Mouse (Mus musculus): ENCODE measurements around the gene Ak8. TPM values are rescaled to one million over a fixed set of nuclear protein-coding genes. Genes with fewer than 3 reads are reported as not detected.
A peak's percentile ranks its signal among the peaks of the same experiment; 100 is the strongest.

Ak8 gene
- polyA plus RNA-seq, 1 experiment from 2014 or later = 1.3 TPM

DNA sequence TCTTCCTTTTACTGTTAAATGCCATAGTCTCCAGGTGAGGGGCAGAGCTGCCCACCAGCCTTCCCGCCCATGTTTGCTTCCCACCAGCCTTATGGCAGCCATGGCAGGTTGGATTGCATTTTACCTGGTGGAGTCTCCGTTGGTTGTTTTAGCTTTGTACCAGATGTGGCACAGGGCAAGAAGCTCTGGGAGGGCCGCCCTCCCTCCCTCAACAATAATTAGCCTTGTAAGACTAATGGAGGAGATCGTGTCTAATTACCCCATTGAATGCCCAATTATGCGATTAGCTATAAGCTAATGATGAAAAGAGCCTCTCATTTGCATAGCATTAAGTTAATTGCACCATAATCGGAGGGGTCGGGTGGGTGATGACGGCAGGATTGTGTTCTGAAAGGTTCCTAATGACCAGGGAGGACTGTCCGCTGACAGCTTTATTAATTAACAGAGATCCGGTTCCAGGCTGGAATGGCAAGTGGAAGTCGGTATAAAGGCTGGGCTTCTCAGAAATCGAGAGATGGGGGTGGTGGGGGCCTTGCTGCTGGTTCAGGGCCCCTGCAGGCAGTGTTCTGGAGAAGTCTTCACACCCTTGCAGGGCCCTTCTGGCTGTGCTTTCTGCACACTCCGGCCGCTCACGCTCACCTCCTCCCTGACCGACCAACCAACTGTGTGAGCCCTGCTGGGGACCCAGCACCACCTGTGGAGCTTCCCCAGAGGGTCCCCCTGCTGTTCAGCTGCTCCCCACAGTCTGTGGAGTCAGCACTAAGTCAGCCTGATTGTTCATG, 80.2 kb downstream of the Ak8 start:
- Histone ChIP-seq H3K4me2 (ENCODE audit: low read length) (no peak overlapping the region), H3K9me3 (replicated peaks; ENCODE audit: low read length) (no peaks in the 10 kb centered on the region), H3K9ac (ENCODE audit: low read depth, low read length) (no peak overlapping the region), H3K36me3 (ENCODE audit: insufficient read depth, low read length) (no peaks in the 10 kb centered on the region), H3K27me3 (ENCODE audit: insufficient read depth, low read length) (no peaks in the 10 kb centered on the region), H3K4me1 (replicated peaks; ENCODE audit: insufficient read depth, low read length) (no peaks in the 10 kb centered on the region), H3K27ac (no peak overlapping the region), H3K4me3 (replicated peaks; ENCODE audit: low read depth, low read length) (no peak overlapping the region)
- 39% methylated on average over 16 of the region's 16 CpGs for WGBS
- ATAC-seq (replicated peaks; ENCODE audit: low FRiP score, low read depth) = no peak
- no peak for DNase-seq (ENCODE audit: low spot score)
- TF ChIP-seq CTCF (IDR thresholded peaks at IDR 0.05; ENCODE audit: low read depth) = no peak

DNA sequence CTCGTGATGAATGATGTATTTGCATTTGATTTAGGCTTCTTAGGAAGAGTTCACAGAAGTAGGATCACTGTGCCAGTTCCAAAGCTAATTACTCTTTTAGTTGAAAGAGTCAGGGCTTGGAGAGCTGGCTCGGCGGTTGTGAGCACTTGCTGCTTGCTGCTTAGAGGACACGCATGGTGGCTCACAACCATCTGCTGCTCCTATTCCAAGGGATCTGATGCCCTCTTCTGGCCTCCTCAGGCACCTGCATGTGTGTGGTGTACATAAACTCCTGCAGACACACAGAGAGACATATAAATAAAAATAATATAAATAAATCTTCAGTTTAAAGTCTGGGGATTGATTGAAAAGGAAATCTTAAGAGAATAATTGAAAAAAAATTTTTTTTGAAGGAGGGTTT, 81.3 kb downstream of the Ak8 start:
- 95% methylated on average over 4 of the region's 4 CpGs for WGBS
- DNase-seq (ENCODE audit: low spot score) (no peak), ATAC-seq (replicated peaks; ENCODE audit: low FRiP score, low read depth) (no peak)
- Histone ChIP-seq H3K27ac (no peak overlapping the region), H3K4me2 (ENCODE audit: low read length) (no peak overlapping the region), H3K27me3 (ENCODE audit: insufficient read depth, low read length) (no peaks in the 10 kb centered on the region), H3K4me1 (replicated peaks; ENCODE audit: insufficient read depth, low read length) (no peaks in the 10 kb centered on the region), H3K4me3 (replicated peaks; ENCODE audit: low read depth, low read length) (no peak overlapping the region), H3K36me3 (ENCODE audit: insufficient read depth, low read length) (no peaks in the 10 kb centered on the region), H3K9ac (ENCODE audit: low read depth, low read length) (no peak overlapping the region), H3K9me3 (replicated peaks; ENCODE audit: low read length) (no peaks in the 10 kb centered on the region)
- no peak for TF ChIP-seq CTCF (IDR thresholded peaks at IDR 0.05; ENCODE audit: low read depth)

DNA sequence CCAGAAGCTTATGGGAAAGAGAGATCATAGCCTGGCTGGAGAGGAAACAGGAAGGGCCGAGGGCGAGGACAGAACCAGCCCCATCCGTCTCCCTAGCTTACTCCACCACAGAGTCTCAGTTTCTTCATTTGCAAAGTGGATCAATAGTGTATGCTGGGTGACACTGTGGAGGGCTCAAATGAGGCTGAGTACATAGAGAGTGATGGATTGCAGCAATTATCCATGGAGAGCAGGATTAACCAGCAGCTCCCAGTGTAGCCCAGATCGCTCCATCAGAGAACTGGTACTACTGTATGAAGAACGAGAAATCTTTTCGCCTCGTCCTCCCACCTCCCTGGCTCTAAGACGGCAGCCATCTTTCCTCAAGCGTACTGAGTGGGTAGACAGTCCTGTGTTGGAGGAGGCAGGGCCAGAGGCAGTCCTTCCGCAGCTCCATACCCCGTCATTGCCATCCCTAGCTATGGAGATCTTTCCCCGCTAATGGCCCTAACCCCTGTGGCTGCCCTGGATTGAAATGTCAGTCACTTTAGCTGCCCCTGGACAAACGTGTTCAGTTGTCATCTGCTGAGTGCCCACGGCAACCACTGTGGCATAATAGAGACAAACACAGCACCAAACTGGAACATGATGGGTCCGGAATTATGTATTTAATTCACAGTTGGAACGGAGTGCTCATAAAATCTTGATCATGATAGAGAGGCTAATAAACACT, 86.5 kb downstream of the Ak8 start:
- no peak for ATAC-seq (replicated peaks; ENCODE audit: low FRiP score, low read depth)

DNA sequence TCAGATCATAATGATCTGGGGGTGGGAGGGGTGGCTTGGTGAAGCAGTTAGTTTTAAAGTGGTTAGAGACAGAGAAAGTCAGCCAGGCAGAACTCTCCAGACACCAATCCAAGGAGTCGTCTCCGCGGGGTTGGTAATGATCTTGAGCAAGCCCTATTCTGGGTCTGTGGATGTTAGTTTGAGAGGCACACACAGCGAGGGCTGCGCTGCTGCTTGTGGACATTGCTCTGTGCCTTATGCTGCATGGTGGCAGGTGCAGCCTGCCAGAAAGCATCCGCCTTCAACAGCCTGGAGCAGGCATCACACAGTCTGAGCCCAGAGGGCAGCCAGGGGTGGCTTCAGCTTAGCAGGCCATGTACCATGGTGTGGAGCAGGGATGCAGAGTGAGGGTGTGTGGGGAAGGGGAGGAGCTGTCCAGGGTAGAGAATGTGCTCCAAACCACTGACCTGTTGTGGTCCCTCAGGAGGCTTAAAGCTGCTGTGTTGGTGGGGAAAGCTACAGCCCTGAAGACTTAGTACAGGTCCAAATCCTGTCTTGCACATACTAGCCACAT, 87.2 kb downstream of the Ak8 start:
- 55% methylated on average over 6 of the region's 6 CpGs for WGBS
- DNase-seq (ENCODE audit: low spot score) (no peak), ATAC-seq (replicated peaks; ENCODE audit: low FRiP score, low read depth) (no peak)
- Histone ChIP-seq H3K27me3 (ENCODE audit: insufficient read depth, low read length) (no peaks in the 10 kb centered on the region), H3K4me3 (replicated peaks; ENCODE audit: low read depth, low read length) (no peak overlapping the region), H3K4me2 (ENCODE audit: low read length) (no peak overlapping the region), H3K9ac (ENCODE audit: low read depth, low read length) (no peak overlapping the region), H3K27ac (no peak overlapping the region), H3K36me3 (ENCODE audit: insufficient read depth, low read length) (no peaks in the 10 kb centered on the region), H3K4me1 (replicated peaks; ENCODE audit: insufficient read depth, low read length) (no peaks in the 10 kb centered on the region), H3K9me3 (replicated peaks; ENCODE audit: low read length) (no peaks in the 10 kb centered on the region)
- no peak for TF ChIP-seq CTCF (IDR thresholded peaks at IDR 0.05; ENCODE audit: low read depth)

More for the DNA sequence above, 86.5 kb downstream of the Ak8 start:
- Histone ChIP-seq H3K4me2 (ENCODE audit: low read length) (no peak overlapping the region), H3K27me3 (ENCODE audit: insufficient read depth, low read length) (no peaks in the 10 kb centered on the region), H3K9me3 (replicated peaks; ENCODE audit: low read length) (no peaks in the 10 kb centered on the region), H3K36me3 (ENCODE audit: insufficient read depth, low read length) (no peaks in the 10 kb centered on the region), H3K27ac (no peak overlapping the region), H3K4me3 (replicated peaks; ENCODE audit: low read depth, low read length) (no peak overlapping the region), H3K4me1 (replicated peaks; ENCODE audit: insufficient read depth, low read length) (no peaks in the 10 kb centered on the region), H3K9ac (ENCODE audit: low read depth, low read length) (no peak overlapping the region)
- WGBS = 69% methylated on average over 16 of the region's 16 CpGs
- TF ChIP-seq CTCF (IDR thresholded peaks at IDR 0.05; ENCODE audit: low read depth) = no peak
- no peak for DNase-seq (ENCODE audit: low spot score)

DNA sequence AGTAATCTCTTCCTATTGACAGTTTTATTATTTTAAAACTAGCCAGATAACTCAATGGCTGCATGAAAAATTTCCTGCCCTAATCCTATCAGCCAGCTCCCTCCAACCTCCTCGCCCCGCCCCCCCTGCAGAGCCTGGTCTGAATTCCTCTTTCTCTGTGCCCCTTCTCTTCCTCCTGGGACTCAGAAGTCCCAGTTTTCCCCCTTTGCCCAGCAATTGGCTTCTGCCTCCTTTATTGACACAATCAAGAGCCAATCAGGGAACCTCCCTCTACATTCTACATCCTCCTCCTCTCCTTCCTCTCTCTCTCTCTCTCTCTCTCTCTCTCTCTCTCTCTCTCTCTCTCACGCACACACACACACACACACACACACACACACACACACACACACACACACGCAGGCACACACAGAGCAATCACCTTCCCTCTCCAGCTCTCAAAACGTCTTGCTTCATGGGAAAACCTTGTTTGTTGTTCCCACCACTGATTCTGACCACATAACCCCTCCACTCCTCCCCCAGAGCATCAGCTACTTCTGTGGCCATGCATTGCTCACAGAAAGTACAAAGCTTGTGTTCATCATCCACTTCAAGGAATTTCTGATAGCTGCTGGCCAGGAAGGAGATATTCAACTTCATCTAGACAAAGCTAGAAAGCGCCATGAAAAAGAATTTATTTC, 93.1 kb downstream of the Ak8 start:
- ATAC-seq (replicated peaks; ENCODE audit: low FRiP score, low read depth) (peak; percentile 52; the same call in 1 of the 2 replicates), DNase-seq (ENCODE audit: low spot score) (peak; percentile 92)
- H3K4me1 ChIP-seq (replicated peaks; ENCODE audit: insufficient read depth, low read length) = no peaks in the 10 kb centered on the region; the same call in 1 of the 2 replicates
- no peak for TF ChIP-seq CTCF (IDR thresholded peaks at IDR 0.05; ENCODE audit: low read depth)
- H3K27me3 ChIP-seq (ENCODE audit: insufficient read depth, low read length) = no peaks in the 10 kb centered on the region
- H3K4me3 ChIP-seq (replicated peaks; ENCODE audit: low read depth, low read length) = no peak overlapping the region
- WGBS = 27% methylated on average over 5 of the region's 6 CpGs
- H3K27ac ChIP-seq = no peak overlapping the region
- H3K9me3 ChIP-seq (replicated peaks; ENCODE audit: low read length) = no peaks in the 10 kb centered on the region
- peak overlapping the region; percentile 2; the same call in 1 of the 2 replicates for H3K4me2 ChIP-seq (ENCODE audit: low read length)
- H3K36me3 ChIP-seq (ENCODE audit: insufficient read depth, low read length) = no peaks in the 10 kb centered on the region
- H3K9ac ChIP-seq (ENCODE audit: low read depth, low read length) = no peak overlapping the region

DNA sequence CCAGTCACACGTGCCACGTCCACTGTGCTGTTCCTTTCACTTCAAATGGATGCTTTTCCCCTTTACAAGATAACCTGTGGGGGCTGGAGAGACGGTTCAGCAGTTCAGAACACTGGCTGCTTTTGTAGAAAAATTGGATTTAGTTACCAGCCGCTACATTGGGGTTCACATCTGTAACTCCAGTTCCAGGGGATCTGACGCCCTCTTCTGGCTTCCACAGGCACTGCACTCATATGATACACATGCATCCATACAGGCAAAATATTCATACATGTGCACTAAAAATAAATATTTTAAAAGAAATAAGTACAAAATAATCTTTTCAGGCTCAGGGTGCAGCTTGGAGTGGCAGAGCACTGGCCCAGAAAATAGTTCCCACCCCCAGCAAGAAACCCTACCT, 94.7 kb downstream of the Ak8 start:
- Histone ChIP-seq H3K4me2 (ENCODE audit: low read length) (no peak overlapping the region), H3K4me1 (replicated peaks; ENCODE audit: insufficient read depth, low read length) (no peaks in the 10 kb centered on the region; the same call in 1 of the 2 replicates), H3K9ac (ENCODE audit: low read depth, low read length) (no peak overlapping the region), H3K4me3 (replicated peaks; ENCODE audit: low read depth, low read length) (no peak overlapping the region), H3K36me3 (ENCODE audit: insufficient read depth, low read length) (no peaks in the 10 kb centered on the region), H3K27ac (no peak overlapping the region), H3K9me3 (replicated peaks; ENCODE audit: low read length) (no peaks in the 10 kb centered on the region), H3K27me3 (ENCODE audit: insufficient read depth, low read length) (no peaks in the 10 kb centered on the region)
- DNase-seq (ENCODE audit: low spot score) = no peak
- 72% methylated on average over 5 of the region's 5 CpGs for WGBS
- ATAC-seq (replicated peaks; ENCODE audit: low FRiP score, low read depth) = no peak
- peak; percentile 38 for TF ChIP-seq CTCF (IDR thresholded peaks at IDR 0.05; ENCODE audit: low read depth)

All from kidney, postnatal 0 days (tissue).